Mouse (Mus musculus) spleen, adult 10 weeks (tissue): Measurements from ENCODE around the gene Zfp788. TPM values are rescaled to one million over a fixed set of nuclear protein-coding genes. Genes with fewer than 3 reads are reported as not detected.

Experiments used
- polyA plus RNA-seq: library from polyadenylated mRNA; stranded (reverse); fragments of 350-450 nt; fragmentation: Illumina TruSeq; extraction: RNeasy Lipid Tissue Mini Kit (QIAGEN cat#74804); gene quantifications from one replicate; pipeline ENCODE4 v1.2.3, GENCODE M21; 2015; ENCODE audit warnings: low replicate concordance; ENCODE audit not compliant: insufficient read depth

Zfp788 gene
- polyA plus RNA-seq: 30.0 TPM

GRCm38 (mm10) chr7:41632409-41633220 is at the start of gene Zfp788:
Gene Zfp788, plus strand, starts transcription at chr7:41633203.

GRCm38 (mm10) chr7:41599034-41599813 is 33.8 kb upstream of the Zfp788 start, which contains the start of gene 2610021A01Rik:
Gene 2610021A01Rik, plus strand, starts transcription at chr7:41599230.

Other genes starting within 250 kb of the Zfp788 start
- gene AI987944, start 239.8 kb upstream of the Zfp788 start, polyA plus RNA-seq: 41.0 TPM
- 0.72 TPM for gene Vmn2r57, start 184.5 kb upstream of the Zfp788 start, polyA plus RNA-seq
- 0.30 TPM for gene Gm20449, start 133.8 kb upstream of the Zfp788 start, polyA plus RNA-seq
- gene AW146154, start 133.3 kb upstream of the Zfp788 start, polyA plus RNA-seq: 19.4 TPM
- not detected for gene Gm6871, start 59.5 kb upstream of the Zfp788 start, polyA plus RNA-seq
- gene 2610021A01Rik, start 34.0 kb upstream of the Zfp788 start, polyA plus RNA-seq: 28.5 TPM
- gene Vmn2r58, start 239.5 kb downstream of the Zfp788 start, polyA plus RNA-seq: not detected